Mouse (Mus musculus) midbrain, embryonic 15.5 days (tissue): ENCODE measurements around the gene Htra2. TPM values are rescaled to one million over a fixed set of nuclear protein-coding genes. Genes with fewer than 3 reads are reported as not detected.

ENCODE experiments used
- ATAC-seq: fragments of 200-750 bp; cut with Nextera tagmentation; replicated peaks from 2 replicates; pipeline ENCODE4 v1.8.0; 2017; ENCODE audit warnings: moderate TSS enrichment
- H3K27ac ChIP-seq: fragments of 300-500 bp; sonication (generic); 2 replicates; pipeline ENCODE4 v1.5.1; 2015; ENCODE audit warnings: mild to moderate bottlenecking, inconsistent platforms
- H3K27me3 ChIP-seq: fragments of 300-500 bp; sonication (generic); replicated peaks from 2 replicates; pipeline ENCODE4 v1.6.1; 2015; ENCODE audit warnings: inconsistent platforms
- H3K36me3 ChIP-seq: fragments of 300-500 bp; sonication (generic); replicated peaks from 2 replicates; pipeline ENCODE4 v1.6.1; 2015; ENCODE audit warnings: inconsistent platforms
- H3K4me1 ChIP-seq: fragments of 300-500 bp; sonication (generic); 2 replicates; pipeline ENCODE4 v1.6.1; 2015; ENCODE audit warnings: inconsistent platforms
- H3K4me2 ChIP-seq: fragments of 300-500 bp; sonication (generic); 2 replicates; pipeline ENCODE4 v1.6.1; 2015; ENCODE audit warnings: inconsistent platforms, mild to moderate bottlenecking, moderate library complexity
- H3K4me3 ChIP-seq: fragments of 300-500 bp; sonication (generic); 2 replicates; pipeline ENCODE4 v1.5.1; 2015; ENCODE audit warnings: mild to moderate bottlenecking, inconsistent platforms
- H3K9ac ChIP-seq: fragments of 300-500 bp; sonication (generic); 2 replicates; pipeline ENCODE4 v1.6.1; 2015; ENCODE audit warnings: mild to moderate bottlenecking, inconsistent platforms
- H3K9me3 ChIP-seq: fragments of 300-500 bp; sonication (generic); 2 replicates; pipeline ENCODE4 v1.6.1; 2016; ENCODE audit warnings: inconsistent platforms
- WGBS: fragments of 180-500 bp; shearing (Covaris S2); methylation state at CpG from one replicate; pipeline ENCODE4 v1.1.7; 2015; ENCODE audit warnings: mixed read lengths; 5-methylcytosine and 5-hydroxymethylcytosine counted together
- polyA plus RNA-seq: library from polyadenylated mRNA; unstranded; fragments of >200 nt; fragmentation: Nextera tagmentation; extraction: Ambion mirVana; gene quantifications from 2 replicates; pipeline ENCODE4 v1.2.1, GENCODE M21; 2015

Gene Htra2
- polyA plus RNA-seq, 1 experiment from 2014 or later: 81.2 TPM

- WGBS: 74% methylated on average over 4 of the region's 4 CpGs
- H3K9me3 ChIP-seq: no peaks in the 10 kb centered on the region
- no peak for ATAC-seq
Observed at GRCm38 (mm10) chr6:83024421-83024820, 30.7 kb downstream of the Htra2 start.

GRCm38 (mm10) chr6:83023786-83024185 lies 31.3 kb downstream of the Htra2 start:
- Histone ChIP-seq H3K9me3 (no peaks in the 10 kb centered on the region), H3K4me2 (no peak overlapping the region), H3K9ac (no peak overlapping the region), H3K27me3 (peaks cover 5% of the 10 kb centered on the region; the same call in 1 of the 2 replicates), H3K4me3 (no peak overlapping the region), H3K4me1 (no peaks in the 10 kb centered on the region), H3K36me3 (no peaks in the 10 kb centered on the region), H3K27ac (no peak overlapping the region)
- ATAC-seq: no peak
- 96% methylated on average over 2 of the region's 2 CpGs for WGBS

More at GRCm38 (mm10) chr6:83024421-83024820, 30.7 kb downstream of the Htra2 start:
- Histone ChIP-seq H3K9ac (no peak overlapping the region), H3K27ac (no peak overlapping the region), H3K27me3 (peaks cover 11% of the 10 kb centered on the region; the same call in 1 of the 2 replicates), H3K36me3 (no peaks in the 10 kb centered on the region), H3K4me3 (no peak overlapping the region), H3K4me1 (no peaks in the 10 kb centered on the region), H3K4me2 (no peak overlapping the region)

- H3K4me2 ChIP-seq: no peak overlapping the region
- ATAC-seq: no peak
- H3K4me3 ChIP-seq: no peak overlapping the region
- no peaks in the 10 kb centered on the region for H3K36me3 ChIP-seq
- 91% methylated on average over 9 of the region's 9 CpGs for WGBS
- H3K9me3 ChIP-seq: no peaks in the 10 kb centered on the region
- H3K9ac ChIP-seq: no peak overlapping the region
- no peak overlapping the region for H3K27ac ChIP-seq
- no peaks in the 10 kb centered on the region for H3K4me1 ChIP-seq
- H3K27me3 ChIP-seq: no peaks in the 10 kb centered on the region
Observed at GRCm38 (mm10) chr6:83023008-83023407, 32.1 kb downstream of the Htra2 start.

- H3K4me3 ChIP-seq: no peak overlapping the region
- no peak overlapping the region for H3K9ac ChIP-seq
- no peaks in the 10 kb centered on the region for H3K27me3 ChIP-seq
- no peaks in the 10 kb centered on the region for H3K9me3 ChIP-seq
- H3K27ac ChIP-seq: no peak overlapping the region
- WGBS: 85% methylated on average over 4 of the region's 4 CpGs
- H3K36me3 ChIP-seq: no peaks in the 10 kb centered on the region
- no peak overlapping the region for H3K4me2 ChIP-seq
- no peaks in the 10 kb centered on the region for H3K4me1 ChIP-seq
- ATAC-seq: no peak
Observed at GRCm38 (mm10) chr6:83020836-83021593, 34.1 kb downstream of the Htra2 start.

- H3K36me3 ChIP-seq: no peaks in the 10 kb centered on the region
Observed at GRCm38 (mm10) chr6:83020121-83020520, 35.0 kb downstream of the Htra2 start.

GRCm38 (mm10) chr6:83019044-83019443 lies 36.0 kb downstream of the Htra2 start:
- no peak for ATAC-seq
- no peaks in the 10 kb centered on the region for H3K27me3 ChIP-seq
- H3K4me2 ChIP-seq: no peak overlapping the region
- no peaks in the 10 kb centered on the region for H3K4me1 ChIP-seq
- H3K9me3 ChIP-seq: no peaks in the 10 kb centered on the region
- H3K36me3 ChIP-seq: no peaks in the 10 kb centered on the region
- H3K27ac ChIP-seq: no peak overlapping the region
- 67% methylated on average over 3 of the region's 3 CpGs for WGBS
- no peak overlapping the region for H3K9ac ChIP-seq
- no peak overlapping the region for H3K4me3 ChIP-seq

More at GRCm38 (mm10) chr6:83020121-83020520, 35.0 kb downstream of the Htra2 start:
- H3K4me3 ChIP-seq: no peak overlapping the region
- no peaks in the 10 kb centered on the region for H3K27me3 ChIP-seq
- no peaks in the 10 kb centered on the region for H3K9me3 ChIP-seq
- no peaks in the 10 kb centered on the region for H3K4me1 ChIP-seq
- no peak for ATAC-seq
- no peak overlapping the region for H3K4me2 ChIP-seq
- H3K9ac ChIP-seq: no peak overlapping the region
- 89% methylated on average over 6 of the region's 6 CpGs for WGBS
- H3K27ac ChIP-seq: no peak overlapping the region

GRCm38 (mm10) chr6:83017190-83017589 lies 37.9 kb downstream of the Htra2 start:
- 76% methylated on average over 3 of the region's 3 CpGs for WGBS
- H3K4me3 ChIP-seq: no peak overlapping the region
- H3K9me3 ChIP-seq: no peaks in the 10 kb centered on the region
- H3K36me3 ChIP-seq: no peaks in the 10 kb centered on the region
- no peaks in the 10 kb centered on the region for H3K4me1 ChIP-seq
- no peaks in the 10 kb centered on the region for H3K27me3 ChIP-seq
- H3K4me2 ChIP-seq: no peak overlapping the region
- H3K9ac ChIP-seq: no peak overlapping the region
- no peak for ATAC-seq
- H3K27ac ChIP-seq: no peak overlapping the region

- Histone ChIP-seq H3K36me3 (no peaks in the 10 kb centered on the region), H3K4me3 (no peak overlapping the region), H3K9me3 (no peaks in the 10 kb centered on the region), H3K27me3 (no peaks in the 10 kb centered on the region), H3K4me1 (no peaks in the 10 kb centered on the region), H3K27ac (no peak overlapping the region), H3K9ac (no peak overlapping the region), H3K4me2 (no peak overlapping the region)
- no peak for ATAC-seq
- 92% methylated on average over 2 of the region's 2 CpGs for WGBS
Observed at GRCm38 (mm10) chr6:83015749-83016148, 39.3 kb downstream of the Htra2 start.

- no peak overlapping the region for H3K27ac ChIP-seq
Observed at GRCm38 (mm10) chr6:83014482-83015466, 40.3 kb downstream of the Htra2 start.

GRCm38 (mm10) chr6:83013444-83013843 lies 41.6 kb downstream of the Htra2 start:
- Histone ChIP-seq H3K36me3 (no peaks in the 10 kb centered on the region), H3K4me1 (no peaks in the 10 kb centered on the region), H3K27ac (no peak overlapping the region), H3K9me3 (no peaks in the 10 kb centered on the region), H3K4me3 (no peak overlapping the region), H3K27me3 (no peaks in the 10 kb centered on the region), H3K4me2 (no peak overlapping the region), H3K9ac (no peak overlapping the region)
- WGBS: 71% methylated on average over 5 of the region's 5 CpGs
- no peak for ATAC-seq

More at GRCm38 (mm10) chr6:83014482-83015466, 40.3 kb downstream of the Htra2 start:
- H3K9me3 ChIP-seq: no peaks in the 10 kb centered on the region
- no peaks in the 10 kb centered on the region for H3K36me3 ChIP-seq
- WGBS: 77% methylated on average over 12 of the region's 12 CpGs
- H3K27me3 ChIP-seq: no peaks in the 10 kb centered on the region
- no peaks in the 10 kb centered on the region for H3K4me1 ChIP-seq
- no peak overlapping the region for H3K9ac ChIP-seq
- H3K4me3 ChIP-seq: no peak overlapping the region
- no peak overlapping the region for H3K4me2 ChIP-seq
- ATAC-seq: no peak

GRCm38 (mm10) chr6:83011756-83012155 lies 43.3 kb downstream of the Htra2 start:
- no peak overlapping the region for H3K27ac ChIP-seq
- no peaks in the 10 kb centered on the region for H3K27me3 ChIP-seq
- H3K36me3 ChIP-seq: no peaks in the 10 kb centered on the region
- 77% methylated on average over 6 of the region's 6 CpGs for WGBS
- H3K4me2 ChIP-seq: no peak overlapping the region
- ATAC-seq: no peak
- no peaks in the 10 kb centered on the region for H3K4me1 ChIP-seq
- H3K9me3 ChIP-seq: no peaks in the 10 kb centered on the region
- H3K9ac ChIP-seq: no peak overlapping the region
- H3K4me3 ChIP-seq: no peak overlapping the region

- Histone ChIP-seq H3K4me2 (no peak overlapping the region), H3K36me3 (no peaks in the 10 kb centered on the region), H3K9me3 (no peaks in the 10 kb centered on the region), H3K9ac (no peak overlapping the region), H3K27ac (no peak overlapping the region), H3K4me3 (no peak overlapping the region), H3K4me1 (no peaks in the 10 kb centered on the region), H3K27me3 (no peaks in the 10 kb centered on the region)
- 85% methylated on average over 7 of the region's 7 CpGs for WGBS
- ATAC-seq: no peak
Observed at GRCm38 (mm10) chr6:83011255-83011654, 43.8 kb downstream of the Htra2 start.
